Mouse (Mus musculus) kidney, postnatal 4 days (tissue): ENCODE data around the gene Cenpx.

Experiments
- DNase-seq, 2 experiments: peaks; one replicate each; pipeline ENCODE4 v3.0.0; 2021; ENCODE audit warnings: mixed read lengths in 2 of 2

Gene Cenpx

DNA sequence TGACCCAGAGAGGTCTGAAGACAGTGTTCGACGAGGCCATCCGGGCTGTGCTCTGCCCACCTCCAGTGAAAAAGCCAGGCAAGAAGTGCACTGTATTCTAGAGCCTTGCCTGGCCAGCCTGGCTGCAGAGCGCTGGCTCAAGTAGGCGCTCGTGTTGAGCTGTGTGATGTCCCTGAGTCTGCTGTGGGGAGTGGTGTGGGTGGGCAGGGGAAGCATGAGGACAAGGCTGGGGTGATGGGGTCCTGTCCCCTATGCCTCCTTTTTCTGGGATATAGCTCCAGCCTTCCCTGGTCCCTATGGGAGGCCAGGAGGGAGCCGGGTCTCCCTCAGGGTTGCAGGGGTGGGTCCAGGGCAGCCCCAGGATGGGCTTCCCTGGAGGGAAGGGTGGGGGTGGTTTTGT is 10.0 kb upstream of the Cenpx start:
- DNase-seq: no peak

DNA sequence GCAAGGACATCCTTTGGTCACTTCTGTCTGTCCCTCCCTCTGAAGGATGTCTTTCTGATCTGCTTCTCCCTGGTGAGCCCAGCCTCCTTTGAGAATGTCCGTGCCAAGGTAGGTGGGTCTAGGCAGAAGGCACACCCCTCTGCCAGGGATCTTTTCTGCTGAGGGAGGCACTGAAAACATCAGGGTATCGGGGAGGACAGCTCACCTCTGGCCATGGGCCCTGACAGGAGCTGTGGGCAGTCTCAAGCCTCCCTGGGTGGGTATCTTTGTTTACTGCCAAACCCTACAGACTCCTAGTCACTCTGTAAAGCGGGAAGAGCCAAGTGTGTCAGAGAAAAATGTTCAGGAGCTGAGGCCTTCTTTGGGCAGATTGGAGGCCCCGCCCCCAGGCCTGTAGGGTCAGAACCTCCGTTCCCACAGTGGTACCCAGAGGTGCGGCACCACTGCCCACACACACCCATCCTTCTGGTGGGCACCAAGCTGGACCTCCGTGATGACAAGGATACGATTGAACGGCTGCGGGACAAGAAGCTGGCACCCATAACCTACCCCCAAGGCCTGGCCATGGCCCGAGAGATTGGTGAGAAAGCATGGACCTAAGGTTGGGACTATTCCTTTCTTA is 9.3 kb upstream of the Cenpx start:
- DNase-seq: peak in 1 of 2 experiments; percentile 37

DNA sequence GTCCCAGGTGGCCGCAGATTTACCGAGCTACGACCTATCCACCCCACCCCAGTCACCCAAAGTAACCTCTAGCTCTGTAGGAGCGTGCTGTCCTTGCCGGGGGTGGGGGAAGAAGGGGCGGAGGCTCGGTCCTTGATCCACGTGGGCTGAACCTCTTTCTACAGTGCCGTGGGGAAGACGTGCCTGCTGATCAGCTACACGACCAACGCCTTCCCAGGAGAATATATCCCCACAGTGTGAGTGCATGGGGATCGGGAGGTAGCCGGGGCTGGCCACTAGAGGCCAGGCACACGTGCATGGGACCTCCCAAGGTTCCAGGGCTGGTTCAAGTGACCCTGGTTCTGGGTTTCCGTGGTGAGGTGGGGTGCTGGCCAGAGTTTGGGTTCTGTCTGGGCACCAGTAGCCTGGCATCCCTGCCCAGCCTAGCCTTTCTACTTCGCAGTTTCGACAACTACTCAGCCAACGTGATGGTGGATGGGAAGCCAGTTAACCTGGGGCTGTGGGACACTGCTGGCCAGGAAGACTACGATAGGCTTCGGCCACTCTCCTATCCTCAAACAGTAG is 8.6 kb upstream of the Cenpx start:
- DNase-seq: no peak

DNA sequence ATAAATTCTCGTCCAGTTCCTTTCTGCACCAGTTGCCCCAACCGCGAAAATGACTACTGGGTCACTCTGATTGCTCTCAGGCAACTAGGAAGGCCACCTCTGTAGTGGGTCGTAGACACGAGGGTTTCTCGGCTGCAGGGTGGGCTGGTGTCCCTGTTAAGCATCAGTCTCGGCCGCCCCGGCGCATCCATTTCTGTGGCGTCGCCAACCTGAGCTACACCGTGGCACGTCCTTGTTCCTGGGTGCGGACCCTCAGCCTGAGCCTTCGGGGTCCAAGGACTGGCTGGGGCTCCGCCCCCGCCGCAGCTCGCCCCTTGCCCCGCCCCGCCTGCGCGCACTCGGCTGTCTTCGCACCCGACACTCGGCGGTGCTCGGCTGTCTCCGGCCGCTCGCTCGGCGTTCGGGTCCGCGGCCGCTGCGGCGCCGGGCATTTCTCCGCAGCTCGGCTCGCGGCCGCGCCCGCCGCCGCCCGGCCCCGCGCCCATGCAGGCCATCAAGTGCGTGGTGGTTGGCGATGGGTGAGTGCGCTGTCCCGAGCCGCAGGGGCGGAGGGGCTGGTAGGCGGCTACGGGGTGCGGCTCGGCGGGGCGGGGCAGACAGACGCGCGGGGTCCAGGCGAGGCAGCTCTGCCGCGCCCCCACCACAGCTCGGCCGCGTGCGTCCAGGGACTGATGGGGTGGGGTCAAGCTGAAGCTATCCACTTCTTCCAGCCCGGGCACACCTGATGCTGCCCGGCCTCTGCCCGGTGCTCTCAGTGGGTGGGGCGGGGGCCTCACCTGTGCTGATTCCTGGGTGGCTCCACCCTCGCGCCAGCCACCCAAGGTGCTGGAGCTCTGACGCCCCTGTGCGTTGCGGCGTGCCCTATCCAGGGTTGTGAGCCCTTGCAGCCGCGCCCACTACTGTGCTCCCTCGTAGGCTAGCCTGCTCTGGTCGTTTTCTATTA is 7.9 kb upstream of the Cenpx start, which contains the start of gene Rac3:
Rac3 (plus strand) TSS at position 347 of the 943 bp plus-strand sequence.
- DNase-seq: peak; percentile 85 to 89

DNA sequence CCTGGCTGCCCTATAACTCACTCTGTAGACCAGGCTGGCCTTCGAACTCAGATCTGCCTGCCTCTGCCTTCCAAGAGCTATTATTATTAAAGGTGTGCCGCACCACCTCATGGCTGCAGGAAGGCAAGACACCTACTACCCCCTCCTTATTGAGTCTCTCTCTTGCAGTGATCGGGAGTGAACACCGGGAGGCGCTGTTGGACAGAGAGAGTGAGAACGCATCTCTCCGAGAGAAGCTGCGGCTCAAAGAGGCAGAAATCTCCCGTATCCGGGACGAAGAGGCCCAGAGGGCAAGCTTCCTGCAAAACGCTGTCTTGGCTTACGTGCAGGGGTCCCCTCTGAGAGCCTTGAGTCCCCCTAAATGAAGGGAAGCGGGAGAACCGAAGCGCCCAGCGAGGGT is 6.9 kb upstream of the Cenpx start:
- peak; percentile 96 to 98 for DNase-seq

DNA sequence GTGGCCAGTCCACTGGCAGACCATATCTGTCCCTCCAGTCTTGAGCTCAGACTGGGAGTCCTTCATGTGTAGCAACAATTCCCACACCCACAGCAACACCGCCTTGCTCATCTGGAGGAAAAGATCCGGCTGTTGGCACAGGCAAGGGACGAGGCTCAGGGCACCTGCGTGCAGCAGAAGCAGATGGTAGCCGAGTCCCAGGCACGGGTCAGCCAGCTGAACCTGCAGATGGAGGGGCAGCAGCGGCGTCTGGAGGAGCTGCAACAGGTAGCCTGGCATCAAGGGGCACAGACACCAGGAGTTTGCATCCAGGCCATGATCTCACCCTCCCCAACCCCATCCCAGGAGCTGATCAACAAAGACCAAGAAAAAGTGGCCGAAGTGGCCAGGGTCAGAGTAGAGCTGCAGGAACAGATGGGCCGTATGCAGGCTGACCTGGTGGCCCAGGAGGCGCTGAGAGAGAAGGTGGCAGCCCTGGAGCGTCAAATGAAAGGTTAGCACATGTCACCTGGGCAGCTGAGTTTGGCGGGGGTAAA is 6.4 kb upstream of the Cenpx start:
- no peak for DNase-seq

DNA sequence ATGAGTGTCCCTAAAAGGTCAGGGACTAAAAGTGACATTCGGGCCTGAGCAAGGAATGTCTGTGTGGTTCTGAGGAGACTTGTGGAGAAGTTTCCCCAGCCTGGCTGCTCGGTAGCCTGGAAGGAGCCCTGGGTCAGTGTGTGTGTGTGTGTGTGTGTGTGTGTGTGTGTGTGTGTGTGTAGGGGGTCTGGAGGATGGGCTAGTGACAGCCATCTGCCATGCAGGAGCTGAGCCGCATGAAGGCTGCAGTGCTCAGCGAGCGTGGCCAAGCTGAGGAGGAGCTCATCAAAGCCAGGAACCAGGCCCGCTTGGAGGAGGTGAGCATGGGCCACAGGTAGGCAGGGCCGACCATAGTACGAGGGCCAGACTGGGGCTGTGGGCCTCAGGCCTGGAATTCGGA is 5.7 kb upstream of the Cenpx start:
- no peak for DNase-seq

DNA sequence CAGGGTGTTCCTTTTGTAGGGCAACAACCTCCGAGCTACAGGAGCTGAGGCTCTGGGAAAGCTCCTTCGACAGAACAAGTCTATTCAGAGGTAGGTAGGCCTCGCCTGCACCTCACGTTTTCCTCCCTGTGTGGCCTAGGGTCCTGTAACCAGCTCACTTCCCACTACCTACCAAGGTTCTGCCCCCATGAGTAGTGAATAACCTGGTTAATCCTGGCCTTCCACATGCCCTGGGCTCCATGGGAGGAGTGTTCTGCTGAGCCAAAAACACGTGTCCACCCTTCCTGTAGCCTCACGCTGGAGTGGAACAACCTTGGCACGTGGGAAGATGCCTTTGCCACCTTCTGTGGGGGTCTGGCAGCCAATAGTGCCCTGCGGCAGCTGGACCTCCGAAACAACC is 1.6 kb upstream of the Cenpx start:
- DNase-seq: no peak

DNA sequence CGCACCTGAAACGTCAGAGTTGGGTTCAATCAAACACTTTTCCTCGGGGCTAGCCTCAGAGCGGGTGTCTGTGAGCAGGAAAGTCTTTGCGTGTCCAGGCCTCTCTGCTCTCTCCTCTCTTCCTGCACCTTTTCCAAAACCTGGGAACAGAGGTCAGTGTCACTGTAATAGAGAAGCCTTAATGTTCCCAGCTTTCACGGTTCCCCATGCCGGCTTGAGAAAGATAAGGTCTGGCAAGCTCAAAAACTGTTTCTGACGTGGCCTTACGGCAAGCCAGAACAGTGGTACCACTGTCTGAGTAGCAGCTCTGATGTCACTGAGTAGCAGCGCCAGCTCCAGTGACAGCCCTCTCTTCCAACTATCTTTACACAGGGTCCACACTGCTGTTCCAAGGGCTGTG is 1.0 kb upstream of the Cenpx start:
- DNase-seq: no peak

DNA sequence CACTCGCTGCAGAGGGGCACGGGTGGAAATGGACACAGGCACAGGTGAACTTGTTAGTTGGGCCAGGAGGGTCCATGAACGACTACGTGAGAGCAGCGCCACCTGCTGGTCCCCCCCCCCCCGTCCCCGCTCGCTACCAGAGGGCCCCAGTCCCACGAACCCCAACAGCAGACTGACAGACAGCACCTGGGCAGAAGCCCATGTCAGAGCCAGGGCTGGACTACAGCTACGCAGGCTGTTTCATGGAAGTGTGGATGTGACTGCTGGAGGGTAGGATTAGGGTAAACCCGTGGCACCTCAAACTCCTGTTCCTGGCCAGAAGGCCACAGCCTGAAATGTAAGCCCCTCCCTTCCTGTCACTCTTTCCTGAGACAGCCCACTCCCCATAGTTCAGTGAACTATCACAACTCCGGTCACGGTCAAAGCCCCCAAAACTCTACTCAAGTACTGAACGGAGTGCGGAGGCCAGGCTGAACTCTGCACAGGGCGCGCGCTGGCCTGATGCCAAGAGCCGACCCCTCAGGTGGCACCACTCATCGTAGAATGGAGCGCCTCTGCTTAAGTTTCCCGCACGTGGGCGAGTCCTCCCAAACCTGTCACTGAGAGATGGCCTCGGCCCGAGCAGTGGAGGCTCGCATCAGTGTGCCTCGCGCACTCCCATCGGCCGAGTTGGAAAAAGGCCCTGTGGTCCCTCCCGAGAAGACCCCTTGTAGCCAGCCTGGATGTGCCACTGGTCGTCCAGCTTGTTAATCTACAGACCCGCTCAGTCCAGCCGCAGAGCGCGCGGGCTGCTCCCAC is 568 bp downstream of the Cenpx start:
- DNase-seq: peak; percentile 78 to 80

DNA sequence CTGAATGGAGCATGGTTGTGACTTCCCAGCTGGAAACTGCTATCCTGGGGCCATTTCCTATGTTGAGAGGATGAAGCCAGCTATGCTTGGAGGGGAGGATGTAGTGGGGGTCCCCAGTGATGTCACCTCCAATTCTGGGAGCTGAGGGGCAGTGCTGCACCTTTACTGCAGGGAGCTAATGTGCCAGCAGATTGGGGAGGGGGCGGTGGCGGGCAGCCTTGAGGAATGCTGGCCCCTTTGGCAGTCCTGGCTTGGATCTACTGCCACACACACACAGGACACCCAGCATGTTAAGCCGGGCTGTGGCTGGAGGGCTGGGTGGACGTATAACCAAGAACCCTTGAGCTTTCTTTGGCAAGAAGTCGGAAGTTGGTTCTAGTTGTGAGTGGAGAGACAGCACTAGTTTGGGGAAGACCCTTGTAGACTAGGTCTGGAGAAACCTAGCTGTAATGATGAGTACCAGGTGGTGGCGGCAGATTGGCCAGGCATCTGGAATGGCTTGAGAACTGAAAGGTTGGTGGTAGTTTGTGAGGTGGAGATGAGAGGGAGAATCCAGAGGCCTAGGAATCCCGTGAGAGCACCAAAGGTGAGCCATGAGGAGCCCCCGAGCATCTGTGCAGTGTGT is 1.4 kb downstream of the Cenpx start:
- DNase-seq: no peak

DNA sequence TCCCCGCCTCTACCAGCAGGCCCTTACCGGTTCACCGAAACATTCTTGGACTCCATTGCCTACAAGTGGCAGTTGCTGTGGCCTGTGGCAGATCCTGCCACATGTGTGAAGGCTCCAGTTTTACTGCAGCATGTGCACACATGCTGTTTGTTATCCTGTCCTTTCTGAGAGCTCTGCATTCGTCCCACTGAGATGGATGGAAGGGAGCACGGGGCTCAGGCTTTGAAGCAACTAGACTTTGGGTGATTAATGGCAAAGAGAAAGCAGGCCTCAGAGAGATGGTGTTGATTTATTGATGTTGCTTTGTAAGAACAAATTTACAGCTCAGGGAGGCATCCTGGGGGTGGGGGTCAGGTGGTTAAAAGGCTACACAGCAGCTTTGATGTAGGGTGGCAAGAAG is 2.9 kb downstream of the Cenpx start:
- DNase-seq: no peak

DNA sequence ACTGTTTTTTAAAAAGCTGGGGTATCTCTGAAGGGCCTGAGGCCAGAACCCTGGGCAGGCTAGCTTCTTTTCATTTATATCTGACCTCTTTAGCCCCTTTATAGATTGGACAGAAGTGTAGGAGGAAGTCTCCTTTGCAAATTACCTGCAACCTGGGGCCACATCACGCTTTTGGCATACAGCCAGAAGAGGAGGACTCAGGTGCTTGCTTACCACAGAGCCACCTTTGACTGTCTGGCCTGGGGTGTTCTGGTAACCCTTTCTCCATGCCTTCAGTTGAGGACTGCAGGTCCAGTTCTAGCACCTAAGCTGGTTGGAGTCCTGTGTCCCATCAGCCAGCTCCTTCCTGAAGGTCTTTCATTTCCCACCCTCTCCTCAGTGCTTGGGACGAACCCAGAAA is 4.0 kb downstream of the Cenpx start:
- no peak for DNase-seq

DNA sequence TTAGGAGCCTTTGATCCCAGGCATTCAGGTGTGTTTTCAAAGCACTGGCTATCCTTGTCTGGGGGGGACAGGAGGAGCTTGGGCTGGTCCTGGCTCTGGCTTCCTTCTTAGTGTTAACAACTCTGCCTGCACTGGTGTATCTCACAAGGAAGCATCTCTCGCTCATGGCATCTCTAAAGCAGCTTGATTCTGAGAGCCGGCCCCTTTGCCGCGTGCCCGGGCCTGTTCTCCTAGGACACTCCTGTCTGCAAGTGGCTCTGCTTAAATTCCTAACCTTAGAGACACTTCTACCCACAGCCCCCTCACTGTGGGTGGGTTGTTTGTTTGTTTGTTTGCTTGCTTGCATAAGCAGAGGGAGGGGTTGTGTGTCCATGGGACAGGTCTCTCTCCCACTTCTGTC is 5.6 kb downstream of the Cenpx start:
- no peak for DNase-seq

DNA sequence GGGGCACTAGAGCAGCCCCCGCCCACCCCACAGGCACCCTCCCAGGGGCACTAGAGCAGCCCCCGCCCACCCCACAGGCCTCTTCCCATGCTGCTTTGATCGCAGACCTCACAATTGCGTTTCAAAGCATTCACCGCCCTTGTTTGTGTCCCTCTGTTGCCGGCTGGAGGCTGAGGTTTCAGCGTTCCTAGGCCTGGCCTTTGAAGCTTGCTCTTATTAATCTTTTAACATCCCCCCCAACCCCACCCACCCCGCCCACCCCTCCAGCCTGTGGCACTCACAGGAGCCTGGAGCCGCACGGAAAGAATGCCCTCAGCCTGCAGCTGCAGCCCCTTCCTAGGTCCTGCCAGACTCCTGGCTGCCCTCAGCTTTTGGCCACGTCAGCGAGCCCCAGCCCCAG is 6.3 kb downstream of the Cenpx start:
- no peak for DNase-seq

DNA sequence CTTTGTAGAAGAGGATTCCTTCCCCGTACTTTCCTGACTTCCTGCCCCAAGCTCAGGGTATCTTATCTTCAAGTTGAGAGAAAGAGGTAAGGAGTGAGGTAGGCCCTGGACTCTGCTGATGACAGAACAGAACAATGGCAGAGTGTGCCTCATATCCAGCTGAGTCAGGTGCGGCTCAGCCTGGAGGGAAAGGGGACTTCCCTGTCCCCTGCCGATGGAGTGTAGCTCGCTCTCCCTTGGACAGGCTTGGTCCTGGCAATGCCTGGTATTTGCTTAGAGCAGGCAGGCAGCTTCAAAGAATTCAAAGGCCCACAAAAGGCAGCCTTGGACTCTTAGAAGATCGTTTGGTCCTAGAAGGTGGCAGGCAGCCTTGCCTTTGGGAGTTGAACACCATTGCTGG is 7.4 kb downstream of the Cenpx start:
- DNase-seq: no peak

DNA sequence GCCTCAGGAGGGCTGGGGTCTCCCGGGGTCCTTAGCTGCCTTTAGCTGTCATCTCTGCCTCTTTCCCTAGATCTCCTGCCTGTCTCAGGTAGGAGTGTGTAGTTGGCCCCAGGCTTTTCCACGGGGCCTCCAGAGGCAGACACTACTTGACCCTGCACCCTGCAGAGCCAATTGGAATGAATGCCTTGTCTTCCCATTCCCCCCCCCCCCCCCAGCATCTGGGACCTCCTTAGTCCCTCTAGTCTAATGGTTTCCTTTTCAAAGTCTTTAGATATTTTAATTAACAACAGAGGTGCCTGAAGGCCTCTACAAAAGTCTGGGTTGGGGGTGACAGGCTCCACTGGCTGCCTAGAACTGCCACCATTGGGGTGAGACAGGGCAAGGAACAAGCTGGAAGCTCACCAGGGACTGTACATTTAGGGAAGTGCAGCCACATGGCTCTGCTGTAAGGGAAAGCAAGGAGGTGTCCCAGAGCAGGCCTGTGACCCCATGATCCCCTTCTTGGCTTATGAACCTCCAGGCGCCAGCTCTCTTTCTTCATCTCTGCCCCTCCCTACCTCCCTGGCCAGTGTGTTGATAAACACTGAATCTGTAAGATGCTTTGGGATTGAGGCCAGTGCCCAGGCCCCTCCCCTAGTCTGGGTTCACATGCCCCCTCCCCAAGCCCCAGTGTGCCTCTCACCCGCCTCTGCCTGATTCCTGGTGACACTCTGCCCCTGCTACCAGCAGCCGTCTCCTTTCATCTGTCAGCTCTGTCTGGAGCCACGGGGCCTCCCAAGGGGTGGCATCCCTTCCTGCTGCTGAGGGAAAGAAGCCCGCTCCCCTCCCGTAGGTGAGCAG is 8.8 kb downstream of the Cenpx start:
- no peak for DNase-seq

DNA sequence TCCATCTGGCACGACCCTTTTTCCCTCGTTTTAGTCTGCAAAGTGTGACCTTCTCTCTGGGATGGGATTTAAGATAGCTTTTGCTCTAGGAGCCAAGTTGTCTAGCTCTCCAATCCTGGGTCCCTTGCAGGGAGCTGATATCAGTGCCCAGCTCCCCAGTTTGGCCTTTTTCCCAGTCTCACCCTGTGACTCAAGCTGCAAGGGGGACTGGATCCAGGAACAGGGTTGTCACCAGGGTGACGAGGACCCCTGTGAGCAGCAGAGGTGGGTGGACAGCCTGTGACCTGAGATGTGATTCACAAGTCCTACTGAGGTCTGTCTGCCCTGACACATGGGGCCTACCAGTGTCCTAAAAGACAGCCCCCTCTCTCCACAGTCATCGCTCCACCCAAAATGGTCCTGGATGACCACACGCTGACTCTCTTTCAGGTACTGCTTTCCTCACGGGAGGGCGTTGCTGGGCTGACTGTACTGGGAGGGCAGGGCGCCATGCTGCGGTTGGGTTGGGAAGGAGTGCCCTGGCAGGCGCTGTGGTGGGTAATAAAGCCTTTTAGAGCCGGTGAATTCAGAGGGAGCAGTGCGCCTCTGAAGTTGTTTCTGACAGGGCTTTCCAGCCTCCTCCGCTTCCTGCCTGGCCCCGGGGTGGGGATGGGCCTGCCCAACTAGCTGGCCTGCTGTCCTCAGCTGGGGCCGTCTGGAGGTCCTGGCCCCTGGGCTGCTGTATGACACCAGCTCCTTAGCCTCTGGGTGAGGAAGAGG is 9.7 kb downstream of the Cenpx start:
- peak; percentile 36 to 51 for DNase-seq

DNA sequence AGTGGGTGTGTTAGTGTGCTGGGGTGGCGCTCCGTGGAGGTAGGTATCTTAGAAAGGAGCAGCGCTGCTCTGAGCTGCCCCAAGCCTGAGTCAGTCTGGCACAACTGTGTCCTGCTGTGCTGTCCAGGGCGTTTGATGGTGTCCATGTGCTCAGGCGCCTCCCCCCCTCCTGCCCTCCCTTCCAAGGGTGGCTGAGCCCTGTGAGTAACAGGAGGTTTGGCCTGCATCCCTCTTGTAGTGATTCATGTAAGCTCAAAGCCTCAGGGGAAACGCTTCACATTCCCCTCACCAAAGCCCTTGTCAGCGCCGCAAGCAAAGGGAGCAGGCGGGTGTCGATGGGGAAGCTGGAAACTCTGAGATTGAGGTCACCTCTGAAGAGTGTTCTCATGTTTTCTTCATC is 15.8 kb downstream of the Cenpx start:
- peak; percentile 55 to 69 for DNase-seq

DNA sequence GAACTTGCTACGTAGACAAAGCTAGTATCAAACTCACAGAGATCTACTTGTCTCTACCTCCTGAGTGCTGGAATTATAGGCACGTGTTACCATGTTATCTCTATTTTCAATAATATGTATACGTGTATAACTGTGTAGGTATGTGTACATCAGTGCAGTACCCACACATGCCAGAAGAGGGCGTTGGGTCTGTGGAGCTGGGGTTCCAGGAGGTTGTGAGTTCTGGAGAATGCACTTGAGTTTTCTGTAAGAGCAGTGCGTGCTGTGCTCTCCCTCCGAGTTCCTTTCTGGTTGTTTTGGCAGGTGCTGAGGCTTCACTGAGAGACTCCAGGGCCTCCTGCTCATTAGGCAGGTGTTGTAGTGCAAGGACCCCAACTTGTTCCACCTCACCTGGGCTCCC is 17.0 kb downstream of the Cenpx start:
- DNase-seq: peak in 1 of 2 experiments; percentile 42

DNA sequence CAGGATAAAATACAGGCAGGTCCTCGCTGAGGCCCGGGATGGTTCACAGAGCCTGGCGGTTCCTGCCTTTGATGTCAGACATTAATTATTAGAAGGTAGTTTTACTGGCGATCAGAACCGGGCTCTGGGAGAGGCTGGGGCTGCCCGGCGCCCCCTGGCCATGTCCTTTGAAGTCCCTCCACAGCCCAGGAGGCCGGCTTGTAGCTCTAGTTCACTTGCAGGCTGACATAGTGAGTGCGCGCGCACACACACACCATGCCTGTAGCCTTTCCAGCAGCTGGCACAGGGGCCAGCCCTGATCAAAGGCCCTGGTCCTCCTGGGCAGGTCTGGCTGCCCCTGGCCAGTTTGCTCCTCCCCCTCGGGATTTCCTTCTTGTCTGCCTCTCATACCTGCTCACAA is 17.9 kb downstream of the Cenpx start:
- DNase-seq: peak; percentile 59 to 79
